Mouse (Mus musculus) neural tube, embryonic 13.5 days (tissue): ENCODE data around the gene Fyn. TPM values are rescaled to one million over a fixed set of nuclear protein-coding genes. Genes with fewer than 3 reads are reported as not detected.

Experiments
- ATAC-seq: fragments of 200-750 bp; cut with Nextera tagmentation; 2 replicates; pipeline ENCODE4 v1.8.0; 2017; ENCODE audit warnings: low read depth, mild to moderate bottlenecking, moderate TSS enrichment, moderate library complexity
- H3K27ac ChIP-seq: fragments of 300-500 bp; sonication (generic); replicated peaks from 2 replicates; pipeline ENCODE4 v1.5.1; 2015; ENCODE audit warnings: moderate library complexity, mild to moderate bottlenecking, inconsistent platforms
- H3K27me3 ChIP-seq: fragments of 300-500 bp; sonication (generic); 2 replicates; pipeline ENCODE4 v1.6.1; 2015; ENCODE audit warnings: mild to moderate bottlenecking, inconsistent platforms
- H3K36me3 ChIP-seq: fragments of 300-500 bp; sonication (generic); 2 replicates; pipeline ENCODE4 v1.6.1; 2015; ENCODE audit warnings: mild to moderate bottlenecking, inconsistent platforms
- H3K4me1 ChIP-seq: fragments of 300-500 bp; sonication (generic); replicated peaks from 2 replicates; pipeline ENCODE4 v1.6.1; 2015; ENCODE audit warnings: inconsistent platforms
- H3K4me2 ChIP-seq: fragments of 300-500 bp; sonication (generic); 2 replicates; pipeline ENCODE4 v1.6.1; 2015; ENCODE audit warnings: inconsistent platforms, mild to moderate bottlenecking, moderate library complexity
- H3K4me3 ChIP-seq: fragments of 300-500 bp; sonication (generic); 2 replicates; pipeline ENCODE4 v1.5.1; 2015; ENCODE audit warnings: mild to moderate bottlenecking, inconsistent platforms
- H3K9ac ChIP-seq: fragments of 300-500 bp; sonication (generic); 2 replicates; pipeline ENCODE4 v1.6.1; 2015; ENCODE audit warnings: moderate library complexity, mild to moderate bottlenecking, inconsistent platforms
- H3K9me3 ChIP-seq: fragments of 300-500 bp; sonication (generic); 2 replicates; pipeline ENCODE4 v1.6.1; 2016; ENCODE audit warnings: inconsistent platforms
- WGBS: fragments of 180-500 bp; shearing (Covaris S2); methylation state at CpG from one replicate; pipeline ENCODE4 v1.1.7; 2015; 5-methylcytosine and 5-hydroxymethylcytosine counted together
- polyA plus RNA-seq: library from polyadenylated mRNA; unstranded; fragments of >200 nt; fragmentation: Nextera tagmentation; extraction: Ambion mirVana; gene quantifications from 2 replicates; pipeline ENCODE4 v1.2.1, GENCODE M21; 2015

Fyn gene
- polyA plus RNA-seq, 1 experiment from 2014 or later = 74.9 TPM

- H3K27ac ChIP-seq = peak overlapping the region; percentile 34; the same call in 1 of the 2 replicates
- no peaks in the 10 kb centered on the region for H3K36me3 ChIP-seq
- H3K27me3 ChIP-seq = no peaks in the 10 kb centered on the region
- H3K4me1 ChIP-seq = peaks cover 62% of the 10 kb centered on the region
- WGBS = 56% methylated on average over 5 of the region's 5 CpGs
- H3K4me2 ChIP-seq = no peak overlapping the region
- H3K9ac ChIP-seq = no peak overlapping the region
- ATAC-seq = no peak
- no peaks in the 10 kb centered on the region for H3K9me3 ChIP-seq
- no peak overlapping the region for H3K4me3 ChIP-seq
Measured at GRCm38 (mm10) chr10:39438905-39439304, 70.2 kb downstream of the Fyn start.

GRCm38 (mm10) chr10:39440506-39440905 is 71.9 kb downstream of the Fyn start:
- Histone ChIP-seq H3K9me3 (no peaks in the 10 kb centered on the region), H3K36me3 (no peaks in the 10 kb centered on the region), H3K4me3 (no peak overlapping the region), H3K27me3 (no peaks in the 10 kb centered on the region), H3K4me2 (no peak overlapping the region), H3K4me1 (peaks cover 46% of the 10 kb centered on the region), H3K9ac (0 out of 2 replicates have a peak overlapping the region, but pooled peaks have one; percentile 34), H3K27ac (peak overlapping the region; percentile 39; the same call in 1 of the 2 replicates)
- WGBS = 70% methylated on average over 9 of the region's 9 CpGs
- no peak for ATAC-seq

GRCm38 (mm10) chr10:39441636-39442035 is 73.0 kb downstream of the Fyn start:
- Histone ChIP-seq H3K4me1 (peaks cover 42% of the 10 kb centered on the region), H3K4me2 (no peak overlapping the region), H3K4me3 (no peak overlapping the region), H3K27ac (no peak overlapping the region), H3K9me3 (no peaks in the 10 kb centered on the region), H3K27me3 (no peaks in the 10 kb centered on the region), H3K36me3 (no peaks in the 10 kb centered on the region), H3K9ac (no peak overlapping the region)
- ATAC-seq = no peak

- WGBS = 68% methylated on average over 2 of the region's 2 CpGs
- no peak overlapping the region for H3K4me2 ChIP-seq
Measured at GRCm38 (mm10) chr10:39443122-39443521, 74.5 kb downstream of the Fyn start.

GRCm38 (mm10) chr10:39443947-39444346 is 75.3 kb downstream of the Fyn start:
- Histone ChIP-seq H3K4me1 (peaks cover 45% of the 10 kb centered on the region), H3K4me3 (no peak overlapping the region), H3K9ac (no peak overlapping the region), H3K36me3 (no peaks in the 10 kb centered on the region), H3K4me2 (no peak overlapping the region), H3K9me3 (no peaks in the 10 kb centered on the region), H3K27me3 (no peaks in the 10 kb centered on the region), H3K27ac (no peak overlapping the region)
- ATAC-seq = no peak

More at GRCm38 (mm10) chr10:39443122-39443521, 74.5 kb downstream of the Fyn start:
- Histone ChIP-seq H3K27ac (no peak overlapping the region), H3K27me3 (no peaks in the 10 kb centered on the region), H3K36me3 (no peaks in the 10 kb centered on the region), H3K9me3 (no peaks in the 10 kb centered on the region), H3K4me1 (peaks cover 45% of the 10 kb centered on the region), H3K9ac (no peak overlapping the region), H3K4me3 (no peak overlapping the region)
- ATAC-seq = no peak

- 90% methylated on average over 11 of the region's 11 CpGs for WGBS
- Histone ChIP-seq H3K9ac (no peak overlapping the region), H3K27me3 (no peaks in the 10 kb centered on the region), H3K27ac (no peak overlapping the region), H3K36me3 (no peaks in the 10 kb centered on the region), H3K4me2 (no peak overlapping the region), H3K4me3 (no peak overlapping the region), H3K9me3 (no peaks in the 10 kb centered on the region), H3K4me1 (peaks cover 44% of the 10 kb centered on the region)
- ATAC-seq = no peak
Measured at GRCm38 (mm10) chr10:39445870-39446269, 77.2 kb downstream of the Fyn start.

- Histone ChIP-seq H3K4me2 (no peak overlapping the region), H3K36me3 (no peaks in the 10 kb centered on the region), H3K27me3 (no peaks in the 10 kb centered on the region), H3K4me3 (no peak overlapping the region), H3K9me3 (no peaks in the 10 kb centered on the region), H3K9ac (no peak overlapping the region), H3K27ac (no peak overlapping the region), H3K4me1 (peaks cover 52% of the 10 kb centered on the region)
- 90% methylated on average over 5 of the region's 5 CpGs for WGBS
- no peak for ATAC-seq
Measured at GRCm38 (mm10) chr10:39446706-39447105, 78.1 kb downstream of the Fyn start.

- 62% methylated on average over 4 of the region's 4 CpGs for WGBS
- Histone ChIP-seq H3K9me3 (no peaks in the 10 kb centered on the region), H3K27me3 (no peaks in the 10 kb centered on the region), H3K27ac (peak overlapping the region; percentile 67; the same call in 1 of the 2 replicates), H3K9ac (no peak overlapping the region), H3K4me2 (no peak overlapping the region), H3K36me3 (no peaks in the 10 kb centered on the region), H3K4me3 (no peak overlapping the region), H3K4me1 (peaks cover 68% of the 10 kb centered on the region)
- ATAC-seq = no peak
Measured at GRCm38 (mm10) chr10:39449179-39449578, 80.5 kb downstream of the Fyn start.

- Histone ChIP-seq H3K36me3 (0 out of 2 replicates have a peak, but pooled peaks cover 1% of the 10 kb centered on the region), H3K9me3 (no peaks in the 10 kb centered on the region), H3K27me3 (no peaks in the 10 kb centered on the region), H3K27ac (peak overlapping the region; percentile 67), H3K4me2 (no peak overlapping the region), H3K4me3 (no peak overlapping the region), H3K9ac (peak overlapping the region; percentile 34; the same call in 1 of the 2 replicates), H3K4me1 (peaks cover 69% of the 10 kb centered on the region)
- ATAC-seq = no peak
- WGBS = 68% methylated on average over 8 of the region's 8 CpGs
Measured at GRCm38 (mm10) chr10:39450356-39450755, 81.7 kb downstream of the Fyn start.

- Histone ChIP-seq H3K4me1 (peaks cover 76% of the 10 kb centered on the region), H3K4me3 (no peak overlapping the region), H3K9ac (no peak overlapping the region), H3K36me3 (0 out of 2 replicates have a peak, but pooled peaks cover 5% of the 10 kb centered on the region), H3K4me2 (no peak overlapping the region), H3K27ac (peak overlapping the region; percentile 75), H3K27me3 (no peaks in the 10 kb centered on the region), H3K9me3 (no peaks in the 10 kb centered on the region)
- WGBS = 78% methylated on average over 6 of the region's 6 CpGs
- ATAC-seq = no peak
Measured at GRCm38 (mm10) chr10:39451065-39451464, 82.4 kb downstream of the Fyn start.

GRCm38 (mm10) chr10:39451918-39452624 is 83.4 kb downstream of the Fyn start:
- Histone ChIP-seq H3K9ac (no peak overlapping the region), H3K36me3 (0 out of 2 replicates have a peak, but pooled peaks cover 5% of the 10 kb centered on the region), H3K4me1 (peaks cover 81% of the 10 kb centered on the region), H3K9me3 (no peaks in the 10 kb centered on the region), H3K4me2 (no peak overlapping the region), H3K27me3 (no peaks in the 10 kb centered on the region), H3K27ac (peak overlapping the region; percentile 75), H3K4me3 (no peak overlapping the region)
- 44% methylated on average over 8 of the region's 8 CpGs for WGBS
- ATAC-seq = peak; percentile 41; the same call in 1 of the 2 replicates

- Histone ChIP-seq H3K9me3 (no peaks in the 10 kb centered on the region), H3K4me2 (no peak overlapping the region), H3K27me3 (no peaks in the 10 kb centered on the region), H3K4me3 (no peak overlapping the region), H3K4me1 (peaks cover 83% of the 10 kb centered on the region), H3K27ac (no peak overlapping the region), H3K36me3 (0 out of 2 replicates have a peak, but pooled peaks cover 5% of the 10 kb centered on the region), H3K9ac (no peak overlapping the region)
- 64% methylated on average over 4 of the region's 4 CpGs for WGBS
- no peak for ATAC-seq
Measured at GRCm38 (mm10) chr10:39455344-39455743, 86.7 kb downstream of the Fyn start.
